ENCODE assay signal across 23 mouse cellular contexts in the genomic region with DNA sequence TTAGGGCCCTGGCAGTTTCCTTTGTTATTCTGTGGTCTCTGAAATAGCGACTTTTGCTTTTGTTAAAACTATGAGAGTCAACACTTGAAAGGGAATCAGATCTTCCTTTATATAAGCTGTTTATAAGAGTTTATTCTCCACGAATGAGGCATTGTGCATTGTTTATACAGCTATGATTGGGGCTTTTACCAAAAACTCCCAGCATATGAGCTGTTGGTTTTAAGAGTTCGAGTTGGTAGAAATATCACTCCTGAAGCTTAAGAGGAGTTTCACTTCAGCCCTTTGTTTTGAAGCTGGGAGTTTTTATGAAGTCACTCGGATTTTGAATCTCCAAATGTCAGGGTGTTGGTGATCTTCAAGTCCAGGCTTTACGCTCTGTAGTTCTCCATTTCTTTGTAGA. TPM values are rescaled to one million over a fixed set of nuclear protein-coding genes. Genes with fewer than 3 reads are reported as not detected.
DNase-seq lines count a peak whose midpoint lies in the region; ATAC-seq and TF ChIP-seq lines count a peak whose summit lies in the region.
"Had no signal": no experiment of that assay in that cellular context is flagged by ENCODE, and none has a peak within 500 bp of the region (broad histone marks: within the 10 kb centered on the region; RNA-seq: fewer than 3 reads in every experiment).

No protein-coding gene starts in this region.

- H3K27ac ChIP-seq in liver, postnatal 0 days (ENCODE audit: low read depth): peak overlapping the region; percentile 50
- H3K27ac ChIP-seq in liver, embryonic 12.5 days: no peak overlapping the region
- peak overlapping the region; percentile 61; the same call in 1 of the 2 replicates for H3K27ac ChIP-seq in spleen, adult 2 months (ENCODE audit: insufficient read depth, low read length)
- peak overlapping the region; percentile 52 for H3K27ac ChIP-seq in bone marrow macrophage, adult 2 months (ENCODE audit: insufficient read depth, low read depth, low read length)
- H3K27ac ChIP-seq: embryonic facial prominence, embryonic 15.5 days; hindbrain, embryonic 15.5 days; intestine, embryonic 15.5 days; midbrain, embryonic 13.5 days; neural tube, embryonic 12.5 days; stomach, embryonic 15.5 days had no signal

- TF ChIP-seq EP300 in liver, postnatal 0 days (IDR thresholded peaks at IDR 0.05; ENCODE audit: low read depth): no peak

- 48% methylated on average over 5 of the region's 5 CpGs for WGBS in liver, postnatal 0 days (ENCODE audit: insufficient replicate concordance)
- 64% methylated on average over 5 of the region's 5 CpGs for WGBS in liver, embryonic 12.5 days (ENCODE audit: insufficient replicate concordance)
- 8% methylated on average over 5 of the region's 5 CpGs for WGBS in spleen, adult 2 months

- no peak overlapping the region; the same call in 1 of the 2 replicates for H3K9ac ChIP-seq in liver, postnatal 0 days (replicated peaks)
- H3K9ac ChIP-seq in liver, embryonic 12.5 days: no peak overlapping the region
- H3K9ac ChIP-seq: embryonic facial prominence, embryonic 15.5 days; hindbrain, embryonic 15.5 days; intestine, embryonic 15.5 days; midbrain, embryonic 13.5 days; neural tube, embryonic 12.5 days; stomach, embryonic 15.5 days had no signal

- no peak for DNase-seq in liver, postnatal 0 days
- DNase-seq in spleen, adult 2 months (ENCODE audit: low read depth in 1 of 2, low spot score in 2 of 2): no peak
- DNase-seq in spleen, postnatal 14 days (ENCODE audit: low spot score in 2 of 2): no peak
- peak; percentile 26 for DNase-seq in splenic B cell, adult 2 months (ENCODE audit: low read depth, low spot score)
- no peak for DNase-seq in adrenal gland, postnatal 25 days
- DNase-seq: adrenal gland, postnatal 14 days; cerebellum, adult 9-11 months; kidney, adult 8-10 months; kidney, postnatal 10 days; right cerebral cortex, postnatal 14 days; spleen, adult 18-20 months had no signal

- TF ChIP-seq CTCF in liver, postnatal 0 days (IDR thresholded peaks at IDR 0.05; ENCODE audit: low read depth): no peak
- TF ChIP-seq CTCF in spleen, adult 2 months (IDR thresholded peaks at IDR 0.05; ENCODE audit: extremely low read depth, insufficient read depth, insufficient read length, insufficient replicate concordance): no peak
- no peak for TF ChIP-seq CTCF in bone marrow macrophage, adult 2 months (IDR thresholded peaks at IDR 0.05; ENCODE audit: low read depth, low read length)

- no peaks in the 10 kb centered on the region for H3K9me3 ChIP-seq in liver, postnatal 0 days (ENCODE audit: low read length)
- no peaks in the 10 kb centered on the region for H3K9me3 ChIP-seq in liver, embryonic 12.5 days (replicated peaks)
- H3K9me3 ChIP-seq: embryonic facial prominence, embryonic 15.5 days; hindbrain, embryonic 15.5 days; intestine, embryonic 15.5 days; midbrain, embryonic 13.5 days; neural tube, embryonic 12.5 days; stomach, embryonic 15.5 days had no signal

- no peak overlapping the region for H3K4me3 ChIP-seq in liver, postnatal 0 days (ENCODE audit: low read depth, low read length)
- H3K4me3 ChIP-seq in liver, embryonic 12.5 days: no peak overlapping the region
- no peak overlapping the region for H3K4me3 ChIP-seq in spleen, adult 2 months (ENCODE audit: extremely low read depth, insufficient read depth, insufficient read length)
- H3K4me3 ChIP-seq in bone marrow macrophage, adult 2 months (ENCODE audit: insufficient read depth, low read length): no peak overlapping the region
- H3K4me3 ChIP-seq: embryonic facial prominence, embryonic 15.5 days; hindbrain, embryonic 15.5 days; intestine, embryonic 15.5 days; midbrain, embryonic 13.5 days; neural tube, embryonic 12.5 days; stomach, embryonic 15.5 days had no signal

- peaks cover 22% of the 10 kb centered on the region for H3K4me1 ChIP-seq in liver, postnatal 0 days (ENCODE audit: insufficient read depth)
- H3K4me1 ChIP-seq in liver, embryonic 12.5 days: peaks cover 42% of the 10 kb centered on the region
- H3K4me1 ChIP-seq in spleen, adult 2 months (ENCODE audit: control insufficient read depth, insufficient read depth, insufficient read length): peaks cover 15% of the 10 kb centered on the region
- H3K4me1 ChIP-seq in bone marrow macrophage, adult 2 months (ENCODE audit: control insufficient read depth, insufficient read depth, low read length): peaks cover 41% of the 10 kb centered on the region

- no peak for TF ChIP-seq POLR2A in spleen, adult 2 months (IDR thresholded peaks at IDR 0.05; ENCODE audit: low read depth, low read length)
- no peak for TF ChIP-seq POLR2A in bone marrow macrophage, adult 2 months (IDR thresholded peaks at IDR 0.05; ENCODE audit: borderline replicate concordance, low read depth, low read length)

- H3K27me3 ChIP-seq in liver, postnatal 0 days (ENCODE audit: insufficient read depth, low read length): no peaks in the 10 kb centered on the region
- no peaks in the 10 kb centered on the region for H3K27me3 ChIP-seq in liver, embryonic 12.5 days (replicated peaks)
- no peaks in the 10 kb centered on the region for H3K27me3 ChIP-seq in spleen, adult 2 months (ENCODE audit: control insufficient read depth, insufficient read depth, low read length)
- no peaks in the 10 kb centered on the region for H3K27me3 ChIP-seq in splenic B cell, adult 2 months (ENCODE audit: control insufficient read depth, insufficient read depth, low read length, poor library complexity, severe bottlenecking)
- H3K27me3 ChIP-seq: embryonic facial prominence, embryonic 15.5 days; hindbrain, embryonic 15.5 days; intestine, embryonic 15.5 days; midbrain, embryonic 13.5 days; neural tube, embryonic 12.5 days; stomach, embryonic 15.5 days had no signal

- peaks cover 32% of the 10 kb centered on the region for H3K36me3 ChIP-seq in liver, postnatal 0 days (replicated peaks; ENCODE audit: insufficient read depth, low read length)
- H3K36me3 ChIP-seq in liver, embryonic 12.5 days: peaks cover 39% of the 10 kb centered on the region
- peaks cover 17% of the 10 kb centered on the region for H3K36me3 ChIP-seq in spleen, adult 2 months (ENCODE audit: control insufficient read depth, insufficient read depth, low read length)
- peaks cover 20% of the 10 kb centered on the region for H3K36me3 ChIP-seq in splenic B cell, adult 2 months (ENCODE audit: control insufficient read depth, insufficient read depth, low read length, poor library complexity, severe bottlenecking)

- no peak for ATAC-seq in liver, postnatal 0 days
- no peak for ATAC-seq in liver, embryonic 12.5 days
- ATAC-seq: forebrain, embryonic 14.5 days; intestine, embryonic 15.5 days; midbrain, embryonic 13.5 days had no signal

- peak overlapping the region; percentile 33 for H3K4me2 ChIP-seq in liver, postnatal 0 days (ENCODE audit: low read depth, low read length)
- no peak overlapping the region for H3K4me2 ChIP-seq in liver, embryonic 12.5 days
- H3K4me2 ChIP-seq: embryonic facial prominence, embryonic 15.5 days; heart, embryonic 11.5 days; hindbrain, embryonic 15.5 days; intestine, embryonic 15.5 days; liver, embryonic 11.5 days; midbrain, embryonic 13.5 days; neural tube, embryonic 12.5 days; stomach, embryonic 15.5 days had no signal

RNA-seq across cellular contexts. Expression of a gene that starts 6.9 kb away (rescaled TPM):
- polyA plus RNA-seq in liver, postnatal 0 days (2015; fragmentation: Nextera tagmentation; extraction: Ambion mirVana): 11.6 and 13.3 TPM in 2 replicates
- polyA plus RNA-seq in liver, embryonic 12.5 days (2016; fragmentation: Nextera tagmentation; extraction: Ambion mirVana): 32.4 TPM in 2 replicates
- polyA plus RNA-seq in spleen, adult 2 months (2012; rRNA removed): 51.7 and 66.0 TPM in 2 replicates
- 60.6 and 63.8 TPM in 2 replicates for polyA plus RNA-seq in bone marrow macrophage, adult 2 months (2012; ENCODE audit: insufficient read depth, insufficient read length, missing spikeins)
- total RNA-seq in adrenal gland, postnatal 25 days (2021): 44.3 and 46.8 TPM in 2 replicates

RNA-seq across cellular contexts. Expression of a gene that starts 7.8 kb away (rescaled TPM):
- polyA plus RNA-seq in liver, postnatal 0 days (2015; fragmentation: Nextera tagmentation; extraction: Ambion mirVana): 9.8 and 10.8 TPM in 2 replicates
- 20.7 and 21.0 TPM in 2 replicates for polyA plus RNA-seq in liver, embryonic 12.5 days (2016; fragmentation: Nextera tagmentation; extraction: Ambion mirVana)
- polyA plus RNA-seq in spleen, adult 2 months (2012; rRNA removed): 31.6 and 36.9 TPM in 2 replicates
- 69.9 and 82.6 TPM in 2 replicates for polyA plus RNA-seq in bone marrow macrophage, adult 2 months (2012; ENCODE audit: insufficient read depth, insufficient read length, missing spikeins)
- total RNA-seq in adrenal gland, postnatal 25 days (2021): 34.7 and 42.5 TPM in 2 replicates

RNA-seq across cellular contexts. Expression of a gene that starts 52.6 kb away (rescaled TPM):
- polyA plus RNA-seq in liver, postnatal 0 days (2015; fragmentation: Nextera tagmentation; extraction: Ambion mirVana): 0.46 and 0.63 TPM in 2 replicates
- 0.17 and 0.31 TPM in 2 replicates for polyA plus RNA-seq in liver, embryonic 12.5 days (2016; fragmentation: Nextera tagmentation; extraction: Ambion mirVana)
- 0.23 and 0.69 TPM in 2 replicates for polyA plus RNA-seq in spleen, adult 2 months (2012; rRNA removed)
- 2.5 and 3.2 TPM in 2 replicates for polyA plus RNA-seq in bone marrow macrophage, adult 2 months (2012; ENCODE audit: insufficient read depth, insufficient read length, missing spikeins)
- total RNA-seq in adrenal gland, postnatal 25 days (2021): 0.48 and 2.2 TPM in 2 replicates
- total RNA-seq: granulocyte monocyte progenitor cell, adult 5-6 weeks had no signal
